Mouse (Mus musculus) hindbrain, postnatal 0 days (tissue): ENCODE measurements around the gene Gtf3c5. TPM values are rescaled to one million over a fixed set of nuclear protein-coding genes. Genes with fewer than 3 reads are reported as not detected.

Source experiments
- ATAC-seq: fragments of 200-750 bp; cut with Nextera tagmentation; 2 replicates; pipeline ENCODE4 v1.8.0; 2017; ENCODE audit warnings: mild to moderate bottlenecking, moderate TSS enrichment, moderate library complexity
- DNase-seq: peaks from one replicate; pipeline ENCODE4 v3.0.0-alpha.2; 2015; ENCODE audit warnings: low spot score
- H3K27ac ChIP-seq: fragments of 300-500 bp; sonication (generic); 2 replicates; pipeline ENCODE4 v1.5.1; 2014; ENCODE audit warnings: mild to moderate bottlenecking
- H3K27me3 ChIP-seq: fragments of 300-500 bp; sonication (generic); 2 replicates; pipeline ENCODE4 v1.6.1; 2014; ENCODE audit warnings: low read length, mixed read lengths; ENCODE audit not compliant: insufficient read depth
- H3K36me3 ChIP-seq: fragments of 300-500 bp; sonication (generic); 2 replicates; pipeline ENCODE4 v1.6.1; 2014; ENCODE audit warnings: low read length, mixed read lengths; ENCODE audit not compliant: insufficient read depth
- H3K4me1 ChIP-seq: fragments of 300-500 bp; sonication (generic); 2 replicates; pipeline ENCODE4 v1.6.1; 2014; ENCODE audit warnings: antibody characterized with exemption, low read length, mixed read lengths; ENCODE audit not compliant: insufficient read depth
- H3K4me2 ChIP-seq: fragments of 300-500 bp; sonication (generic); 2 replicates; pipeline ENCODE4 v1.6.1; 2014; ENCODE audit warnings: low read depth, mild to moderate bottlenecking, low read length, moderate library complexity, mixed read lengths
- H3K4me3 ChIP-seq: fragments of 300-500 bp; sonication (generic); 2 replicates; pipeline ENCODE4 v1.5.1; 2014; ENCODE audit warnings: low read length
- H3K9ac ChIP-seq: fragments of 300-500 bp; sonication (generic); replicated peaks from 2 replicates; pipeline ENCODE4 v1.6.1; 2014; ENCODE audit warnings: mild to moderate bottlenecking, low read length, moderate library complexity, mixed read lengths
- H3K9me3 ChIP-seq: fragments of 300-500 bp; sonication (generic); 2 replicates; pipeline ENCODE4 v1.6.1; 2016; ENCODE audit warnings: low read length, mixed read lengths
- CTCF ChIP-seq: IDR thresholded peaks from 2 replicates; pipeline ENCODE4 v1.5.1; 2016; ENCODE audit warnings: antibody characterized with exemption, control low read depth, low read depth
- WGBS: fragments of 180-500 bp; shearing (Covaris S2); extraction: QIAGEN DNeasy Blood & Tissue Kit; methylation state at CpG from one replicate; pipeline ENCODE4 v1.1.7; 2014; 5-methylcytosine and 5-hydroxymethylcytosine counted together
- polyA plus RNA-seq: library from polyadenylated mRNA; unstranded; fragments of >200 nt; fragmentation: Nextera tagmentation; extraction: Ambion mirVana; gene quantifications from 2 replicates; pipeline ENCODE4 v1.2.1, GENCODE M21; 2015
- total RNA-seq: library from RNA; depleted of rRNA; stranded (reverse); fragments of >200 nt; gene quantifications from 2 replicates; pipeline ENCODE4 v1.2.3, GENCODE M21; 2014

Gtf3c5 gene
- total and polyA plus RNA-seq, 2 experiments from 2014 or later = 23.1 to 29.5 TPM

DNA sequence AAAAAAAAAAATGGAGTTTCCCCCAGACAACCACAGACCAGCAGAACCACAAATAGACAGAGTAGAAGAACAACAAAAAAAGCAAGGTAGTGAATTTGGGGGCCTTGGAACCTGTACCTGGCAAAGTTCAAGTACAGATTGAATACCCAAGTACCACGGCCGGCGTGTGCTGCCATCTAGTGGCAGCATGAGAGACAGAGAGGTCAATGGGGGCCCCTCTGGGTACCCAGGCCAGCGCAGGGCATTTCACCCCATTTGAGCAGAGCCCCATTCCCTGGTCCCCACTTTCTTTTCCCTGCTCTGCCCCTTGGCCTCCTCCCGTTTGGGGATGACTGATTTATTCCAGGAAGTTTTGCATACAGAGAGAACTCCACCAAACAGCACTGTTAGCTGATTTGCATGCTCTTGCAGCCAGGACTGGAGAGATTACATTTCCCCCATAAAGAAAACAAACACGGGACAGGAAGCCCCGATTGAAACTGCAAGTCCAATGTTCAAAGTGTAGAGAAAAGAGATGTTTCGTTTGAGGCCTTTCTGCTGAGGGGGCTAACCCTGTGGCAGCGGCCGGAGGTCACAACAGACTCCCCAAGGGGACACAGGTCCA lies 39.1 kb upstream of the Gtf3c5 start:
- ATAC-seq (no peak), DNase-seq (peak; percentile 51)
- Histone ChIP-seq H3K9me3 (no peaks in the 10 kb centered on the region), H3K36me3 (no peaks in the 10 kb centered on the region), H3K9ac (no peak overlapping the region), H3K27ac (no peak overlapping the region), H3K4me1 (no peaks in the 10 kb centered on the region), H3K4me2 (no peak overlapping the region), H3K27me3 (peaks cover 15% of the 10 kb centered on the region), H3K4me3 (no peak overlapping the region)
- 24% methylated on average over 10 of the region's 10 CpGs for WGBS
- peak; percentile 73 for TF ChIP-seq CTCF

DNA sequence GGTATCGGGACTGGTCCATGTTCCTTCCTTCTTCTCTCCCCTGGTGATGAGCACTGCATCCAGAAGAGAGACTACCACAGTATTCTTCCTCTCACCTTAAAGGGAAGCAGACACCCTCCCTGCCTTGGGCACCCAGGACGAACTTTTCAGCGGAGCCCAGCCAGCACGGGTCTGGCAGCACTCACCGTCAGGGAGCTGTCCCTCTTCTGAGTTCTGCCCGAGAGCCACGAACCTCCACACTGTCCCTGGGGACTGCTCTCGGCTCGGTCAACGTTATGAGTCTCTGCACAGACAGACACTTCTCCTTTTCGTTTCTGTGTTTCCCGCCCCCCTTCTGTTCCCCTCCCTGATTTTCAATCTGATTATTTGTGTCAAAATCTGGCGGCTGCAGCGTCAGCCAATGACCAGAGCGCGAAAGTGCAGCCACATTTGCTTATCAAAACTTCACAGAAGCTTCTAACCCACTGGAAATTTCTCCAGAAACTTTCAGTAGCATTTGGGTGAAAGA lies 38.2 kb upstream of the Gtf3c5 start, which contains the start of gene Gfi1b:
TSS of gene Gfi1b (minus strand) at position 319 of the 508 bp plus-strand sequence.
- no peak for TF ChIP-seq CTCF
- Histone ChIP-seq H3K4me3 (no peak within 1 kb of the TSS), H3K27ac (no peak within 1 kb of the TSS), H3K9me3 (no peaks in the 10 kb centered on the region), H3K4me1 (no peaks in the 10 kb centered on the region), H3K36me3 (no peaks in the 10 kb centered on the region), H3K9ac (0 out of 2 replicates have a peak within 1 kb of the TSS, but pooled peaks have one; percentile 7), H3K4me2 (no peak within 1 kb of the TSS), H3K27me3 (peaks cover 15% of the 10 kb centered on the region)
- DNase-seq (peak; percentile 23), ATAC-seq (no peak)
- WGBS = 7% methylated on average over 16 of the region's 16 CpGs

DNA sequence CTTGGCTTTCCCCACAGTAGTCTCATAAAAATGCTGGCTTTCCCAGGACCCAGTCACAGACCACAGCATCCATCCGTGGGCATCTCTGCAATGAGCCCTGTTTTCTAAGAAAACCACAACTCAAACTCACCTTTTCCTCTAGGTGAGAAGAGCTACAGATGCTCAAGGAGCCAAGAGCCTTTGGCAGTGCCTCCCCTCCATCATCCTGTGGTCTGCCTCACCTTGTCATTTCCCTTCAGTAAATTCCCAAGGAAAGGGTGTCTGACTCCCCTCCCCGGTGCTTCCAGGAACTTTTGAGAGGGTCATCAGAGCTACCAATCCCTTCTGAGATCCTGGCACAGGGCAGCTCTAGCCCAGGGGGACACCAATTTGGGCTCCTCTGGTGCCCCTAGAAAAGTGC lies 37.6 kb upstream of the Gtf3c5 start:
- no peak for ATAC-seq

DNA sequence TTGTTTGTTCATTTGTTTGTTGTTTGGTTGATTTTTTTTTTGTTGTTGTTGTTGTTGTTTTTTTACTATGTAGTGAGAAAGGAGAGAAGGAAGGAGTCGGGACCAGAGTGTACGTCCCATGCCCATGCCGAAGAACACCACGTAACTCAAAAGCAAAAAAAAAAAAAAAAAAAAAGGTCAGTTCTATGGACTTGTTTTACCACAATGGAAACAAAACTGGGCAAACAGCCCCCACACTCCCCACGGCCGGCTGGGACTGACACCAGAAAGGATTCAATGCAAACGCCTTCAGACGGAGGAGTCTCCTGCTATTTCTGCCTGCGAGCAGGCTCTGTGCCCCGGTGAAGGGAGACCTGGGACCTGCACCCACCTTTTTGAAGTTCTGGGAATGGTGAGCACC lies 37.0 kb upstream of the Gtf3c5 start:
- no peak overlapping the region for H3K4me3 ChIP-seq
- H3K4me2 ChIP-seq = no peak overlapping the region
- H3K9ac ChIP-seq = no peak overlapping the region
- no peak for TF ChIP-seq CTCF
- peaks cover 15% of the 10 kb centered on the region for H3K27me3 ChIP-seq
- H3K4me1 ChIP-seq = no peaks in the 10 kb centered on the region
- H3K27ac ChIP-seq = no peak overlapping the region
- 60% methylated on average over 10 of the region's 10 CpGs for WGBS
- ATAC-seq = no peak
- no peak for DNase-seq
- H3K36me3 ChIP-seq = no peaks in the 10 kb centered on the region
- no peaks in the 10 kb centered on the region for H3K9me3 ChIP-seq

More for the DNA sequence above, 37.6 kb upstream of the Gtf3c5 start:
- no peak overlapping the region for H3K4me3 ChIP-seq
- TF ChIP-seq CTCF = no peak
- H3K4me2 ChIP-seq = no peak overlapping the region
- H3K27ac ChIP-seq = no peak overlapping the region
- H3K27me3 ChIP-seq = peaks cover 15% of the 10 kb centered on the region
- no peaks in the 10 kb centered on the region for H3K36me3 ChIP-seq
- DNase-seq = no peak
- 20% methylated on average over 2 of the region's 2 CpGs for WGBS
- H3K9me3 ChIP-seq = no peaks in the 10 kb centered on the region
- H3K4me1 ChIP-seq = no peaks in the 10 kb centered on the region
- H3K9ac ChIP-seq = no peak overlapping the region

DNA sequence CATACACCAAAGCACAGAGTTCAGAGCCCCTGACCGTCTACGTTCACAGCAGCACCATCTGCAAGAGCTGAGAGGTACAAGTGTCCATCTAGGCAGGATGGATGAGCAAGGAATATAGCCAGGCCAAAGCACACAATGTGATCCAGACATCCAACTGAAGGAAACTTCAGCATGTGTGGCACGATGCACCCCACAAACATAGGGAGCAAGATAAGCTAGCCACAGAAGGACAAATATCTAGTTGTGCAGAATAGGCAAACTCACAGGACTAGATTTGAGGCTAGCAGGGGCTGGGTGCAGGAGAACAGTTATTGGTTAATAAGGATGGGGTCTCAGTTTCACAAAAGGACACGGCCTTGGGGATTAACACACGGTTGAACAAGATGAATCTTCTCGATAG lies 35.8 kb upstream of the Gtf3c5 start:
- no peak overlapping the region for H3K27ac ChIP-seq
- peaks cover 15% of the 10 kb centered on the region for H3K27me3 ChIP-seq
- H3K4me3 ChIP-seq = no peak overlapping the region
- H3K4me1 ChIP-seq = no peaks in the 10 kb centered on the region
- DNase-seq (no peak), ATAC-seq (no peak)
- no peak for TF ChIP-seq CTCF
- H3K36me3 ChIP-seq = no peaks in the 10 kb centered on the region
- H3K9me3 ChIP-seq = no peaks in the 10 kb centered on the region
- no peak overlapping the region for H3K9ac ChIP-seq
- no peak overlapping the region for H3K4me2 ChIP-seq
- 85% methylated on average over 6 of the region's 6 CpGs for WGBS

DNA sequence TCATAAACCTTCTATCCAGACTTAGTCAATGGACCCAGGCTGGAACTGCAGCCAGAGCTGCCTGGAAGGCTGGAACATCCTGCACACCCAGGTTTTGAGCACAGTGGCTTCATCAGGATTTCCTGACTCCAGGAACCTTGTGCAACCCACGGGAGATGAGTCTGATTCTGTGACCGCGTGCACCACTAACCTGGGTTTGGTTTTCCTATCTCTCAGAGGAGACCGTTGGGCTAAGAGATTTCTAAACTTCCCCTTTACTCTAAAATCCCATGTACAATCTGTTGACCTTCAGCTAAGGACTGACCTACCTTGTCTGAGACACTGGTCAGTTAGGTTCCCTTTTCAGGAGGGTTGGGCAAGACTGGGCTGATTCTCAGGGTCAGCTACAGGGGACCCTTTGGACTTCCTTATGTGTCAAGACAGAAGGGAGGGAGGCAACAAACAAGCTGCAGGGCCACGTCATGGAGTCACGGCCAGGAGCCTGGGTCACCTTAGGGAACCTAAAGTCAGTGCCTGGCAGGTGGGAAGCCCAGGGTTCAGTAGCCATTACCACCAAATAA lies 35.3 kb upstream of the Gtf3c5 start:
- Histone ChIP-seq H3K27ac (no peak overlapping the region), H3K4me2 (no peak overlapping the region), H3K36me3 (no peaks in the 10 kb centered on the region), H3K4me1 (no peaks in the 10 kb centered on the region), H3K9me3 (no peaks in the 10 kb centered on the region), H3K4me3 (no peak overlapping the region), H3K9ac (no peak overlapping the region), H3K27me3 (peaks cover 15% of the 10 kb centered on the region)
- ATAC-seq (no peak), DNase-seq (no peak)
- no peak for TF ChIP-seq CTCF
- WGBS = 84% methylated on average over 6 of the region's 6 CpGs
